Mouse (Mus musculus): ENCODE results near the gene Ndufa13. TPM values are rescaled to one million over a fixed set of nuclear protein-coding genes. Genes with fewer than 3 reads are reported as not detected.

Gene Ndufa13
- polyA plus RNA-seq, 1 experiment, result 90.6 TPM

GRCm38 (mm10) chr8:69934582-69934981 is 32.2 kb upstream of the Ndufa13 start:
- TF ChIP-seq POLR2A (IDR thresholded peaks at IDR 0.05; ENCODE audit: borderline replicate concordance, low read depth, low read length) (no peak), CTCF (IDR thresholded peaks at IDR 0.05; ENCODE audit: low read depth, low read length) (no peak)
- peaks cover 44% of the 10 kb centered on the region for H3K4me1 ChIP-seq (ENCODE audit: control insufficient read depth, insufficient read depth, low read length)
- no peak overlapping the region for H3K27ac ChIP-seq (ENCODE audit: insufficient read depth, low read depth, low read length)
- H3K4me3 ChIP-seq (ENCODE audit: insufficient read depth, low read length), result no peak overlapping the region

GRCm38 (mm10) chr8:69933811-69934210 is 31.5 kb upstream of the Ndufa13 start:
- TF ChIP-seq POLR2A (IDR thresholded peaks at IDR 0.05; ENCODE audit: borderline replicate concordance, low read depth, low read length) (no peak), CTCF (IDR thresholded peaks at IDR 0.05; ENCODE audit: low read depth, low read length) (no peak)
- Histone ChIP-seq H3K4me1 (ENCODE audit: control insufficient read depth, insufficient read depth, low read length) (peaks cover 40% of the 10 kb centered on the region), H3K4me3 (ENCODE audit: insufficient read depth, low read length) (no peak overlapping the region), H3K27ac (ENCODE audit: insufficient read depth, low read depth, low read length) (no peak overlapping the region)

- TF ChIP-seq CTCF (IDR thresholded peaks at IDR 0.05; ENCODE audit: low read depth, low read length), result no peak
- TF ChIP-seq POLR2A (IDR thresholded peaks at IDR 0.05; ENCODE audit: borderline replicate concordance, low read depth, low read length), result no peak
- Histone ChIP-seq H3K4me1 (ENCODE audit: control insufficient read depth, insufficient read depth, low read length) (peaks cover 18% of the 10 kb centered on the region; the same call in 1 of the 2 replicates), H3K27ac (ENCODE audit: insufficient read depth, low read depth, low read length) (no peak overlapping the region), H3K4me3 (ENCODE audit: insufficient read depth, low read length) (no peak overlapping the region)
These were observed 24.5 kb upstream of the Ndufa13 start for GRCm38 (mm10) chr8:69926901-69927300.

- no peak overlapping the region for H3K4me3 ChIP-seq (ENCODE audit: insufficient read depth, low read length)
- TF ChIP-seq CTCF (IDR thresholded peaks at IDR 0.05; ENCODE audit: low read depth, low read length) (no peak), POLR2A (IDR thresholded peaks at IDR 0.05; ENCODE audit: borderline replicate concordance, low read depth, low read length) (no peak)
- H3K4me1 ChIP-seq (ENCODE audit: control insufficient read depth, insufficient read depth, low read length), result peaks cover 44% of the 10 kb centered on the region
- no peak overlapping the region for H3K27ac ChIP-seq (ENCODE audit: insufficient read depth, low read depth, low read length)
These were observed 21.6 kb upstream of the Ndufa13 start for GRCm38 (mm10) chr8:69923986-69924385.

GRCm38 (mm10) chr8:69921141-69921540 is 18.8 kb upstream of the Ndufa13 start:
- H3K4me1 ChIP-seq (ENCODE audit: control insufficient read depth, insufficient read depth, low read length), result peaks cover 35% of the 10 kb centered on the region
- H3K27ac ChIP-seq (ENCODE audit: insufficient read depth, low read depth, low read length), result peak overlapping the region; percentile 64; the same call in 1 of the 2 replicates
- no peak overlapping the region for H3K4me3 ChIP-seq (ENCODE audit: insufficient read depth, low read length)
- no peak for TF ChIP-seq CTCF (IDR thresholded peaks at IDR 0.05; ENCODE audit: low read depth, low read length)
- no peak for TF ChIP-seq POLR2A (IDR thresholded peaks at IDR 0.05; ENCODE audit: borderline replicate concordance, low read depth, low read length)

GRCm38 (mm10) chr8:69919876-69920662 is 17.7 kb upstream of the Ndufa13 start:
- TF ChIP-seq CTCF (IDR thresholded peaks at IDR 0.05; ENCODE audit: low read depth, low read length) (no peak), POLR2A (IDR thresholded peaks at IDR 0.05; ENCODE audit: borderline replicate concordance, low read depth, low read length) (no peak)
- H3K4me3 ChIP-seq (ENCODE audit: insufficient read depth, low read length), result peak overlapping the region; percentile 29
- peak overlapping the region; percentile 64 for H3K27ac ChIP-seq (ENCODE audit: insufficient read depth, low read depth, low read length)
- peaks cover 35% of the 10 kb centered on the region for H3K4me1 ChIP-seq (ENCODE audit: control insufficient read depth, insufficient read depth, low read length)

- Histone ChIP-seq H3K27ac (ENCODE audit: insufficient read depth, low read depth, low read length) (0 out of 2 replicates have a peak overlapping the region, but pooled peaks have one; percentile 2), H3K4me1 (ENCODE audit: control insufficient read depth, insufficient read depth, low read length) (peaks cover 35% of the 10 kb centered on the region), H3K4me3 (ENCODE audit: insufficient read depth, low read length) (no peak overlapping the region)
- TF ChIP-seq POLR2A (IDR thresholded peaks at IDR 0.05; ENCODE audit: borderline replicate concordance, low read depth, low read length) (no peak), CTCF (IDR thresholded peaks at IDR 0.05; ENCODE audit: low read depth, low read length) (peak; percentile 33; the same call in 1 of the 2 replicates)
These were observed 16.7 kb upstream of the Ndufa13 start for GRCm38 (mm10) chr8:69919010-69919409.

- H3K27ac ChIP-seq (ENCODE audit: insufficient read depth, low read depth, low read length), result no peak overlapping the region
- no peak overlapping the region for H3K4me3 ChIP-seq (ENCODE audit: insufficient read depth, low read length)
- no peak for TF ChIP-seq POLR2A (IDR thresholded peaks at IDR 0.05; ENCODE audit: borderline replicate concordance, low read depth, low read length)
- no peak for TF ChIP-seq CTCF (IDR thresholded peaks at IDR 0.05; ENCODE audit: low read depth, low read length)
- peaks cover 35% of the 10 kb centered on the region for H3K4me1 ChIP-seq (ENCODE audit: control insufficient read depth, insufficient read depth, low read length)
These were observed 16.1 kb upstream of the Ndufa13 start for GRCm38 (mm10) chr8:69918506-69918905.

- TF ChIP-seq POLR2A (IDR thresholded peaks at IDR 0.05; ENCODE audit: borderline replicate concordance, low read depth, low read length), result no peak
- TF ChIP-seq CTCF (IDR thresholded peaks at IDR 0.05; ENCODE audit: low read depth, low read length), result no peak
- Histone ChIP-seq H3K4me1 (ENCODE audit: control insufficient read depth, insufficient read depth, low read length) (peaks cover 17% of the 10 kb centered on the region), H3K27ac (ENCODE audit: insufficient read depth, low read depth, low read length) (no peak overlapping the region), H3K4me3 (ENCODE audit: insufficient read depth, low read length) (no peak overlapping the region)
These were observed 13.4 kb upstream of the Ndufa13 start for GRCm38 (mm10) chr8:69915748-69916147.

GRCm38 (mm10) chr8:69914526-69914925 is 12.2 kb upstream of the Ndufa13 start:
- no peak for TF ChIP-seq CTCF (IDR thresholded peaks at IDR 0.05; ENCODE audit: low read depth, low read length)
- no peak for TF ChIP-seq POLR2A (IDR thresholded peaks at IDR 0.05; ENCODE audit: borderline replicate concordance, low read depth, low read length)
- H3K4me1 ChIP-seq (ENCODE audit: control insufficient read depth, insufficient read depth, low read length), result peaks cover 7% of the 10 kb centered on the region

More at GRCm38 (mm10) chr8:69914526-69914925, 12.2 kb upstream of the Ndufa13 start:
- H3K27ac ChIP-seq (ENCODE audit: insufficient read depth, low read depth, low read length), result no peak overlapping the region
- H3K4me3 ChIP-seq (ENCODE audit: insufficient read depth, low read length), result no peak overlapping the region
